Mouse (Mus musculus) liver, adult 2 months (tissue): ENCODE results near the gene Gm20403. TPM values are rescaled to one million over a fixed set of nuclear protein-coding genes. Genes with fewer than 3 reads are reported as not detected.
A peak's percentile ranks its signal among the peaks of the same experiment; 100 is the strongest.

ENCODE experiments used
- DNase-seq: peaks from one replicate; pipeline ENCODE4 v3.0.0-alpha.2; 2011; ENCODE audit warnings: low read depth, low spot score; ENCODE audit errors: extremely low read depth
- H3K27ac ChIP-seq: fragments of 200-500 bp; replicated peaks from 2 replicates; pipeline ENCODE4 v1.5.1; 2012; ENCODE audit warnings: low read depth, mild to moderate bottlenecking, control low read depth, inconsistent platforms, low read length; ENCODE audit not compliant: insufficient read depth
- H3K27me3 ChIP-seq: fragments of 200-500 bp; 2 replicates; pipeline ENCODE4 v1.6.1; 2012; ENCODE audit warnings: mild to moderate bottlenecking, moderate library complexity, low read length, inconsistent platforms; ENCODE audit not compliant: control insufficient read depth, insufficient read depth
- H3K36me3 ChIP-seq: fragments of 200-500 bp; 2 replicates; pipeline ENCODE4 v1.6.1; 2012; ENCODE audit warnings: low read length, inconsistent platforms; ENCODE audit not compliant: control insufficient read depth, insufficient read depth
- H3K4me1 ChIP-seq: fragments of 200-500 bp; 2 replicates; pipeline ENCODE4 v1.6.1; 2011; ENCODE audit warnings: low read length; ENCODE audit not compliant: control insufficient read depth, insufficient read depth
- H3K4me3 ChIP-seq: fragments of 200-500 bp; 2 replicates; pipeline ENCODE4 v1.5.1; 2011; ENCODE audit warnings: low read depth, mild to moderate bottlenecking, control low read depth, low read length, moderate library complexity; ENCODE audit not compliant: insufficient read depth
- H3K79me2 ChIP-seq: fragments of 200-500 bp; 2 replicates; pipeline ENCODE4 v1.6.1; 2012; ENCODE audit warnings: inconsistent platforms, mild to moderate bottlenecking, low read length, moderate library complexity; ENCODE audit not compliant: control insufficient read depth, insufficient read depth
- H3K9ac ChIP-seq: fragments of 200-500 bp; 2 replicates; pipeline ENCODE4 v1.6.1; 2012; ENCODE audit warnings: low read depth, mild to moderate bottlenecking, control low read depth, inconsistent platforms, low read length
- CTCF ChIP-seq: fragments of 200-500 bp; IDR thresholded peaks from 2 replicates; pipeline ENCODE4 v1.5.1; 2011; ENCODE audit warnings: low read depth, low read length, control low read depth
- POLR2A ChIP-seq: fragments of 200-500 bp; IDR thresholded peaks from 2 replicates; pipeline ENCODE4 v1.6.1; 2011; ENCODE audit warnings: low read length, control low read depth; ENCODE audit not compliant: insufficient read depth; ENCODE audit errors: extremely low read depth
- WGBS: fragments of 180-500 bp; shearing (Covaris S2); methylation state at CpG from one replicate; pipeline ENCODE4 v1.1.7; 2018; 5-methylcytosine and 5-hydroxymethylcytosine counted together
- polyA plus RNA-seq: library from polyadenylated mRNA; depleted of rRNA; stranded (reverse); fragments of >200 nt; gene quantifications from 2 replicates; pipeline ENCODE4 v1.2.3, GENCODE M21; 2012
- total RNA-seq: library from RNA; depleted of rRNA; stranded (reverse); fragments of >200 nt; gene quantifications from 2 replicates; pipeline ENCODE4 v1.2.3, GENCODE M21; 2014

Gm20403 gene
- total and polyA plus RNA-seq, 2 experiments: not detected

DNA sequence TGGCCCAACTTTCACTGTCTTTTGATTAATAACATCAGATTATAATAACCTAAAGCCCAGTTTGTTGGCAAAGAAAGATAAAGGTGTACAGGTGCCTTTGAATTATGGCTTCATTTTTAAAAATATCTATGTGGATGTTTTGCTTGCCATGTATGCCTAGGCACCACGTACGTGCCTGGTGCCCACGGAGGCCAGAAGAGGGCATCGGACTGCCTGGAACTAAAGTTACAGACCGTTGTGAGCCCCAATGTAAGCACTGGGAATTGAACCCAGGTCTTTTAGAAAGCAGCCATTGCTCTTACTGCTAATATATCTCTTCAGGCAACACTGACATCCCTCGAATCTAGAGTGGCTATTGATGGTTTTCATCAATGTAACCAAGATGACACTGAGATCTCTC lies 4.4 kb downstream of the Gm20403 start:
- Histone ChIP-seq H3K27ac (no peak overlapping the region), H3K9ac (no peak overlapping the region), H3K4me1 (peaks cover 6% of the 10 kb centered on the region), H3K27me3 (no peaks in the 10 kb centered on the region), H3K36me3 (no peaks in the 10 kb centered on the region), H3K79me2 (peaks cover 18% of the 10 kb centered on the region), H3K4me3 (no peak overlapping the region)
- TF ChIP-seq POLR2A (no peak), CTCF (peak; percentile 42)
- no peak for DNase-seq
- 92% methylated on average over 6 of the region's 6 CpGs for WGBS

DNA sequence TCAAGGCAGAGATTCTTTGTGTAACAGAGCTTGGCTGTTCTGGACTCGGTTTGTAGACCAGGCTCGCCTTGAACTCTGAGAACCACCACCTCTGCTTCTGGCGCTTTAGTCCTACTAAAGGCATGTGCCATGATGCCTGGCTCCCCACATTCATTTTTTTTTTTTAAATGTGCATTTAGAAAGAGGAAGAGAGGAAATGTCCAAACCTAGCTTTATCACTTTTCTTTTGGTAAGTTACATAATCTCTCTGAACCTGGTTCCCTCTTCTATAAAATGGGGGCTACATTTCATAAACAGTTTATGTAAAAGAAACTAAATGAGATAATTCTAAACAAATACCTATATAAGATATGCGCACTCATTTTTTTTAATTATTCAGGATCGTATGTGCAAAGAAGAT lies 5.4 kb downstream of the Gm20403 start:
- Histone ChIP-seq H3K4me3 (no peak overlapping the region), H3K79me2 (peaks cover 22% of the 10 kb centered on the region), H3K4me1 (peaks cover 6% of the 10 kb centered on the region), H3K36me3 (no peaks in the 10 kb centered on the region), H3K27ac (no peak overlapping the region), H3K9ac (no peak overlapping the region), H3K27me3 (no peaks in the 10 kb centered on the region)
- 91% methylated on average over 5 of the region's 5 CpGs for WGBS
- no peak for DNase-seq
- TF ChIP-seq CTCF: no peak
- no peak for TF ChIP-seq POLR2A

DNA sequence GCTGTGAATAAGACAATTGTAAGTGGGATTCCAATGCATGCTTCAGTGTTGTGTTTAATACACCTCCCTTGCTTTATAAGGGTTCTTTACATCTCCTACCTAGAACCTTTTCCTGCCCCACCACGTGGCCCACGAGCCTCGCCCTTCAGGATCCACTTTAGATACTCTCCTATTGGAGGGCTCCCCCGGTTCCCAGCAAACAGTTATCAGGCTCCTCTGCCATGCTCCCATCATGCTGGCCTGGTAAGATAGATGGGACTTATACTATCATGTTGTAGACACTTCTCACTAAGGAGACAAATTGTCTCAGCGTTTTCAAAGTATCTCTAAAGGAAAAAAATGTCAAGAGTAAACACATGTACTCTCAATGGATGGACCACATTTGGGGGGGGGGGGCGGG lies 5.8 kb downstream of the Gm20403 start:
- peaks cover 25% of the 10 kb centered on the region for H3K79me2 ChIP-seq
- no peak overlapping the region for H3K4me3 ChIP-seq
- H3K9ac ChIP-seq: no peak overlapping the region
- 85% methylated on average over 6 of the region's 6 CpGs for WGBS
- H3K36me3 ChIP-seq: no peaks in the 10 kb centered on the region
- no peak overlapping the region for H3K27ac ChIP-seq
- TF ChIP-seq POLR2A: no peak
- TF ChIP-seq CTCF: no peak
- no peaks in the 10 kb centered on the region for H3K27me3 ChIP-seq
- H3K4me1 ChIP-seq: peaks cover 6% of the 10 kb centered on the region
- no peak for DNase-seq

DNA sequence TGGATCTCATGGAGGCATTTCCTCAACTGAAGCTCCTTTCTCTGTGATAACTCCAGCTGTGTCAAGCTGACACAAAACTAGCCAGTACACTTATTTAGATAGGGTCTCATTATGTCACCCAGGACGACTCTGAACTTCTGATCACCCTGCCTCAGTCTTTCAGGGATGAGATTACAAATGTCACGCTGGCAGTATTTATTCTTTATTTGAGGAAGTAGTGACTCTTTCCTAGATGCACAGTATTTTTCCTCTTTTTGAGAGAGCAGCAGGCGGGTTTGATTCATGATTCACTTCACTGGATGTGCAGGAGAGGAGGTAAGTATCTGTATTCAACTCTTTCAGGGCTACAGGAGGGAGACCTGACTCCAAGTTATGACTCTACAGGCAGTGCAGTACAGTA lies 17.3 kb downstream of the Gm20403 start:
- 71% methylated on average over 3 of the region's 3 CpGs for WGBS

DNA sequence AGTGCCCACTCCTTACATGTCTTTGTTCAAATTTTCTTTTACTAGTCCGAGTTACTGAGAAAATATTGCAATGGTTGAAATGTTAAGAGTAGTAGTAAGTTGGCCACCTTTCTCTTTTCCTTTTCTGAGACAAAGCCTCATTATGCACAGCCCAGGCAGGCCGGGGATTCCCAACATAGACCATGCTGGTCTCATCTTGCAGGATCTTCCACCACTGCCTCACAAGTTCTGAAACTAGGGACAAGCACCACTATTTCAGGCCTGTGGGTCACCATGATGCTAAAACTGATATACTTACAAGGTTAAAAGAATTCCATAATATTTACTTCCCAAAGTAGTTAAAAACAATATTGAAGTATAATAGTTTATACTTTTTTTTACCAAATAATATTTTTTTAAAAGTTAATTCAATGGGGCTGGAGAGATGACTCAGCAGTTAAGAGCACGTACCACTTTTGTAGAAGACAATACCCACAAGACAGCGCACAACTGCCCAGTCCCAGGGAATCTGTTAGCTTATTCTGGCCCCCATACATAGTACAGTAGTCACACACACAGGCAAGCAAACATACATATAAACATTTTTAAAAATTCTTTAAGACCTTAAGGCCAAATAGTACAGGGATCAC lies 20.7 kb downstream of the Gm20403 start:
- Histone ChIP-seq H3K27ac (no peak overlapping the region), H3K9ac (no peak overlapping the region), H3K79me2 (peaks cover 9% of the 10 kb centered on the region; the same call in 1 of the 2 replicates), H3K4me3 (no peak overlapping the region), H3K4me1 (peaks cover 2% of the 10 kb centered on the region; the same call in 1 of the 2 replicates), H3K36me3 (no peaks in the 10 kb centered on the region; the same call in 1 of the 2 replicates), H3K27me3 (no peaks in the 10 kb centered on the region)
- TF ChIP-seq CTCF: no peak
- TF ChIP-seq POLR2A: no peak
- WGBS: 96% methylated on average over 4 of the region's 4 CpGs
- no peak for DNase-seq

More for the DNA sequence above, 17.3 kb downstream of the Gm20403 start:
- Histone ChIP-seq H3K79me2 (peaks cover 7% of the 10 kb centered on the region; the same call in 1 of the 2 replicates), H3K36me3 (peaks cover 17% of the 10 kb centered on the region), H3K27ac (no peak overlapping the region), H3K4me3 (no peak overlapping the region), H3K27me3 (no peaks in the 10 kb centered on the region), H3K4me1 (no peaks in the 10 kb centered on the region; the same call in 1 of the 2 replicates), H3K9ac (no peak overlapping the region)
- DNase-seq: no peak
- TF ChIP-seq POLR2A (no peak), CTCF (no peak)

DNA sequence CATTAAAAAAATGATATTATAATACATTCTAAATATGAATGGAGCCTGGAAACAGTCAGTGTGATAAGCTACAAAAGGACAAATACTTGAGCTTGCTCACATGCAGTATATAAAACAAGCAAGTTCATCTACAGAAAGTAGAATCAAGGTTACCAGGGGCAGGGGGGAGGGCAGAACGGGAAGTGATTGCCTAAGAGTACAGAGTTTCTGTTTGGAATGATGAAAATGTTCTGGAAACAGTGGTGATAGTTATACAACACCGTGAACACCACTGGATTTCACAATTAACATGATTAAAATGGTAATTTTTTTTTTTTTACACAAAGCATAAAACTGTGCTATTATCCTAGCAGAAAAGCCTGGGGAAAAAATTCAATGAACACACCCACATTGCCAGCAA lies 26.8 kb downstream of the Gm20403 start:
- Histone ChIP-seq H3K9ac (no peak overlapping the region), H3K4me3 (no peak overlapping the region), H3K79me2 (peaks cover 12% of the 10 kb centered on the region; the same call in 1 of the 2 replicates), H3K27ac (no peak overlapping the region), H3K36me3 (no peaks in the 10 kb centered on the region; the same call in 1 of the 2 replicates), H3K27me3 (no peaks in the 10 kb centered on the region), H3K4me1 (peaks cover 12% of the 10 kb centered on the region)
- TF ChIP-seq POLR2A (no peak), CTCF (no peak)
- 2% methylated on average over 2 of the region's 2 CpGs for WGBS
- DNase-seq: peak; percentile 96
